Mouse (Mus musculus) c-Kit-positive CD71-positive TER-119-negative erythroid progenitor cells, embryonic 14.5 days (primary cell): Measurements from ENCODE around the gene Klhl42.
A peak's percentile ranks its signal among the peaks of the same experiment; 100 is the strongest.

Experiments
- DNase-seq: peaks from one replicate; pipeline ENCODE4 v3.0.0-alpha.2; 2013; ENCODE audit warnings: low read depth

Gene Klhl42

GRCm38 (mm10) chr6:147087736-147088135 is 3.4 kb upstream of the Klhl42 start:
- no peak for DNase-seq

GRCm38 (mm10) chr6:147088517-147088916 is 2.7 kb upstream of the Klhl42 start:
- no peak for DNase-seq

GRCm38 (mm10) chr6:147090191-147090590 is 988 bp upstream of the Klhl42 start:
- no peak for DNase-seq

GRCm38 (mm10) chr6:147092136-147092535 is 957 bp downstream of the Klhl42 start:
- DNase-seq, result no peak

- no peak for DNase-seq
Measured at GRCm38 (mm10) chr6:147094771-147095170, 3.6 kb downstream of the Klhl42 start.

- no peak for DNase-seq
Measured at GRCm38 (mm10) chr6:147096109-147096508, 4.9 kb downstream of the Klhl42 start.

GRCm38 (mm10) chr6:147096934-147097333 is 5.8 kb downstream of the Klhl42 start:
- no peak for DNase-seq

GRCm38 (mm10) chr6:147097346-147097929 is 6.3 kb downstream of the Klhl42 start:
- no peak for DNase-seq

- no peak for DNase-seq
Measured at GRCm38 (mm10) chr6:147099458-147100277, 8.5 kb downstream of the Klhl42 start.

GRCm38 (mm10) chr6:147102293-147102692 is 11.1 kb downstream of the Klhl42 start:
- no peak for DNase-seq

GRCm38 (mm10) chr6:147105529-147105928 is 14.3 kb downstream of the Klhl42 start:
- no peak for DNase-seq

- no peak for DNase-seq
Measured at GRCm38 (mm10) chr6:147106716-147107115, 15.5 kb downstream of the Klhl42 start.

- no peak for DNase-seq
Measured at GRCm38 (mm10) chr6:147109283-147109682, 18.1 kb downstream of the Klhl42 start.

- peak; percentile 69 for DNase-seq
Measured at GRCm38 (mm10) chr6:147116579-147116978, 25.4 kb downstream of the Klhl42 start.

- no peak for DNase-seq
Measured at GRCm38 (mm10) chr6:147117764-147118163, 26.6 kb downstream of the Klhl42 start.

GRCm38 (mm10) chr6:147118190-147118589 is 27.0 kb downstream of the Klhl42 start:
- no peak for DNase-seq

- no peak for DNase-seq
Measured at GRCm38 (mm10) chr6:147121320-147121719, 30.1 kb downstream of the Klhl42 start.

GRCm38 (mm10) chr6:147127239-147127638 is 36.1 kb downstream of the Klhl42 start:
- DNase-seq, result no peak

GRCm38 (mm10) chr6:147138260-147138659 is 47.1 kb downstream of the Klhl42 start:
- DNase-seq, result no peak

- no peak for DNase-seq
Measured at GRCm38 (mm10) chr6:147140600-147141154, 49.5 kb downstream of the Klhl42 start.

GRCm38 (mm10) chr6:147144664-147145063 is 53.5 kb downstream of the Klhl42 start:
- DNase-seq, result no peak

GRCm38 (mm10) chr6:147145277-147145676 is 54.1 kb downstream of the Klhl42 start:
- DNase-seq, result no peak

GRCm38 (mm10) chr6:147145753-147146152 is 54.6 kb downstream of the Klhl42 start:
- no peak for DNase-seq
